23 mouse cellular contexts compared by ENCODE assay signal in the genomic region with DNA sequence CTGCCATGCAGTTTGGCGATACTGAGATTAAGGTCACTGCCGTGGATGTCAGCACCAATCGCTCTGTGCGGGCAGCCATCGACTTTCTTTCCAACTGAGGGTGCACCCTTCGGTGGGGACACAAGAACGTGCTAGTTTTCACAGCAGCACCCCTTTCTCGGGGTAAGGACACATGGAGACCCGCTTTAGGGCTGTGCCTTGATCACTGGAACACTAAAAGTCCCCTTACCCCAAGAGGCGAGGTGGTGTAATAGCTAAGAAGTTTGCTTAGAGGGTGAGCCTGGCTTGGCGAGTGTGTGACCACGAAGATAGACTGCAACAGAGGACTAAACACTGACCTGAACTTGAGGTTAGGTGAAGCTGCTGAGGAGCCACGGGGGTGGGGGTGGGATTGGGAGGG. TPM values are rescaled to one million over a fixed set of nuclear protein-coding genes. Genes with fewer than 3 reads are reported as not detected.
"Had no signal": no experiment of that assay in that cellular context is flagged by ENCODE, and none has a peak within 500 bp of the region (broad histone marks: within the 10 kb centered on the region; RNA-seq: fewer than 3 reads in every experiment).

No protein-coding gene starts in this region.

- H3K4me1 ChIP-seq: neural tube, embryonic 15.5 days had no signal

- DNase-seq: kidney, adult 8-10 months; kidney, postnatal 4 days; lung, adult 18-20 months; lung, postnatal 4 days; right cerebral cortex, adult 18-20 months; right cerebral cortex, postnatal 25 days had no signal

- H3K9me3 ChIP-seq: limb, embryonic 13.5 days; megakaryocyte, embryonic 14.5 days; midbrain, embryonic 13.5 days; neural tube, embryonic 15.5 days had no signal

- H3K4me3 ChIP-seq: layer of hippocampus, adult 2 months; limb, embryonic 13.5 days; midbrain, embryonic 13.5 days; neural tube, embryonic 15.5 days had no signal

- ATAC-seq: intestine, postnatal 0 days; lung, postnatal 0 days; midbrain, embryonic 13.5 days had no signal

- H3K27me3 ChIP-seq: limb, embryonic 13.5 days; midbrain, embryonic 13.5 days; neural tube, embryonic 15.5 days had no signal

- H3K4me2 ChIP-seq: limb, embryonic 13.5 days; midbrain, embryonic 13.5 days; neural tube, embryonic 15.5 days had no signal

- H3K9ac ChIP-seq: limb, embryonic 13.5 days; liver, embryonic 14.5 days; midbrain, embryonic 13.5 days; neural tube, embryonic 15.5 days had no signal

- H3K27ac ChIP-seq: kidney, postnatal 0 days; layer of hippocampus, adult 2 months; limb, embryonic 13.5 days; liver, embryonic 14.5 days; midbrain, embryonic 13.5 days; neural tube, embryonic 15.5 days had no signal

RNA-seq across cellular contexts. Expression of gene Gm11037, which starts 11.8 kb away (rescaled TPM):
- total RNA-seq: layer of hippocampus, adult 2 months; layer of hippocampus, postnatal 10 days; left cerebral cortex, postnatal 36 days; liver, adult 2 months; midbrain, postnatal 0 days had no signal
- polyA plus RNA-seq: intestine, postnatal 0 days; kidney, postnatal 0 days; limb, embryonic 13.5 days; liver, adult 2 months; liver, embryonic 14.5 days; lung, postnatal 0 days; midbrain, embryonic 13.5 days; midbrain, postnatal 0 days; neural tube, embryonic 11.5 days; neural tube, embryonic 15.5 days; small intestine, adult 2 months; stomach, embryonic 16.5 days; urinary bladder, adult 2 months had no signal
